Mouse (Mus musculus): ENCODE results near the gene Atp2b2.
A peak's percentile ranks its signal among the peaks of the same experiment; 100 is the strongest.

Atp2b2 gene

GRCm38 (mm10) chr6:113884806-113885205 lies 157.6 kb downstream of the Atp2b2 start:
- no peak for DNase-seq

- DNase-seq, result no peak
Observed at GRCm38 (mm10) chr6:113883225-113883624, 159.2 kb downstream of the Atp2b2 start.

- no peak for DNase-seq
Observed at GRCm38 (mm10) chr6:113882396-113882795, 160.0 kb downstream of the Atp2b2 start.

GRCm38 (mm10) chr6:113881561-113882243 lies 160.7 kb downstream of the Atp2b2 start:
- DNase-seq, result no peak

GRCm38 (mm10) chr6:113879366-113879765 lies 163.0 kb downstream of the Atp2b2 start:
- DNase-seq, result no peak

- no peak for DNase-seq
Observed at GRCm38 (mm10) chr6:113878510-113879128, 163.8 kb downstream of the Atp2b2 start.

- no peak for DNase-seq
Observed at GRCm38 (mm10) chr6:113876585-113876984, 165.8 kb downstream of the Atp2b2 start.

- DNase-seq, result no peak
Observed at GRCm38 (mm10) chr6:113875201-113875600, 167.2 kb downstream of the Atp2b2 start.

- DNase-seq, result no peak
Observed at GRCm38 (mm10) chr6:113872654-113873053, 169.8 kb downstream of the Atp2b2 start.

GRCm38 (mm10) chr6:113870775-113871174 lies 171.6 kb downstream of the Atp2b2 start:
- DNase-seq, result no peak

GRCm38 (mm10) chr6:113868552-113868951 lies 173.9 kb downstream of the Atp2b2 start:
- no peak for DNase-seq

GRCm38 (mm10) chr6:113865699-113866098 lies 176.7 kb downstream of the Atp2b2 start:
- no peak for DNase-seq

GRCm38 (mm10) chr6:113864812-113865211 lies 177.6 kb downstream of the Atp2b2 start:
- DNase-seq, result no peak

GRCm38 (mm10) chr6:113862955-113863354 lies 179.5 kb downstream of the Atp2b2 start:
- peak; percentile 3 for DNase-seq

GRCm38 (mm10) chr6:113861938-113862337 lies 180.5 kb downstream of the Atp2b2 start:
- DNase-seq, result no peak

- DNase-seq, result no peak
Observed at GRCm38 (mm10) chr6:113861375-113861770, 181.0 kb downstream of the Atp2b2 start.

GRCm38 (mm10) chr6:113860735-113861374 lies 181.6 kb downstream of the Atp2b2 start:
- DNase-seq, result no peak

- no peak for DNase-seq
Observed at GRCm38 (mm10) chr6:113860023-113860734, 182.2 kb downstream of the Atp2b2 start.

- DNase-seq, result no peak
Observed at GRCm38 (mm10) chr6:113858317-113858716, 184.1 kb downstream of the Atp2b2 start.

- DNase-seq, result no peak
Observed at GRCm38 (mm10) chr6:113857310-113857873, 185.0 kb downstream of the Atp2b2 start.

- no peak for DNase-seq
Observed at GRCm38 (mm10) chr6:113856790-113857189, 185.6 kb downstream of the Atp2b2 start.

- DNase-seq, result no peak
Observed at GRCm38 (mm10) chr6:113856095-113856646, 186.2 kb downstream of the Atp2b2 start.

- DNase-seq, result no peak
Observed at GRCm38 (mm10) chr6:113855581-113855980, 186.8 kb downstream of the Atp2b2 start.
